Mouse (Mus musculus) liver, embryonic 14.5 days (tissue): ENCODE results near the gene Cct4.

Experiments used
- CTCF ChIP-seq: IDR thresholded peaks from 2 replicates; pipeline ENCODE4 v1.5.1; 2016; ENCODE audit warnings: antibody characterized with exemption, low read depth, control low read depth
- EP300 ChIP-seq: IDR thresholded peaks from 2 replicates; pipeline ENCODE4 v1.6.1; 2016; ENCODE audit warnings: antibody characterized with exemption, low read depth

DNA sequence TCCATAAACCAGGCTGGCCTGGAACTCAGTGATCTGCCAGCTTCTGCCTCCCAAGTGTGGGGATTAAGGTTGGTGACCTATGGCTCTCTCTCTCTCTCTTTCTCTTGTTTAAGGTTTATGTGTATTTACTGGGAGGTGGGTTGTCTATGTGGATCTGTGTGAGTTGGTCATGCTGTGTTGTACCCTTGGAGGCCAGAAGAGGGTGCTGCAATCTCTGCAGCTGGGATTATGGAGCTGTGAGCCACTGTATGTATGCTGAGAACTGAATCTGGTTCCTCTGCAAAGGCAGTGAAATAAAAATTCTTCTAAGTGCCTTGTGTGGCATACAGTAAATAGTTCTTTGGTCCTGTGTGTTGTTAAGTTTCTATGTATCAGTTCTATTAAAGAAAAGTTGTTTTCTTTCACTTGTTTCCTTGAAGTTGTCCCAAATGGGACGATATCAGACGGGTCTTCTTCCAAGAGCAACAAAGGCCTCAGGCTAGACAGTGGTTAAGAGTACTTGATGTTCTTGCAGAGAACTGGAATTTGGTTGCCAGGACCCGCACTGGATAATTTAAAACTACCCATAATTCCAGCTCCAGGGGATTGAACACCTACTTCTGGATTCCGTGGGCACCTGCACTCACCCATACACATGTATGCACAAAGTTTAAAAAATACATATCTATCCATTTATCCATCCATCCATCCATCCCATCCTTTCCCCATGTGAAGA, 23.4 kb downstream of the Cct4 start:
- TF ChIP-seq CTCF (peak; percentile 77), EP300 (no peak)
